Mouse (Mus musculus) ovary, postnatal 36 days (tissue): ENCODE measurements around the gene Pax7.

Experiments used
- DNase-seq: peaks from one replicate; pipeline ENCODE4 v3.0.0; 2022; ENCODE audit warnings: low spot score, mixed read lengths

Gene Pax7

GRCm38 (mm10) chr4:139747190-139747936 is 86.0 kb downstream of the Pax7 start:
- no peak for DNase-seq

DNA sequence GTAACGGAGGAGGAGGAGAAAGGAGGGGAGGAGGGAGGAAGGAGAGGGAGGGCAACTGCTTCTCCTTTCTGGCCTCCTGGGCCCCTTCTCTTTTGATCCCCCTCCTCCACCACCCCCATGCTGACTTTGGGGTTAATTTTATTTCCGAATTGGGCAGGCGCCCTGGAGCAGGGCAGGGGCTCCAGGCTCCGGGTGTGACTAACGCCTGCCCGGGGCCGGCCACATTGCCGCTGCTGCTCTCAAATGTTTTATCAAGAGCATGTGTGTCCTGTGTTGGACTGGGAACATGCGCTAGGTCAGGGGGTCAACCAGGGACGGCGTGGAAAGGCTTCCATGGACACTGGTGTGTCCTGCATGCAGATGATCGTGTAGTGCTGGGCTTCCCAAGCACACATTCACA is 87.2 kb downstream of the Pax7 start:
- DNase-seq = no peak

DNA sequence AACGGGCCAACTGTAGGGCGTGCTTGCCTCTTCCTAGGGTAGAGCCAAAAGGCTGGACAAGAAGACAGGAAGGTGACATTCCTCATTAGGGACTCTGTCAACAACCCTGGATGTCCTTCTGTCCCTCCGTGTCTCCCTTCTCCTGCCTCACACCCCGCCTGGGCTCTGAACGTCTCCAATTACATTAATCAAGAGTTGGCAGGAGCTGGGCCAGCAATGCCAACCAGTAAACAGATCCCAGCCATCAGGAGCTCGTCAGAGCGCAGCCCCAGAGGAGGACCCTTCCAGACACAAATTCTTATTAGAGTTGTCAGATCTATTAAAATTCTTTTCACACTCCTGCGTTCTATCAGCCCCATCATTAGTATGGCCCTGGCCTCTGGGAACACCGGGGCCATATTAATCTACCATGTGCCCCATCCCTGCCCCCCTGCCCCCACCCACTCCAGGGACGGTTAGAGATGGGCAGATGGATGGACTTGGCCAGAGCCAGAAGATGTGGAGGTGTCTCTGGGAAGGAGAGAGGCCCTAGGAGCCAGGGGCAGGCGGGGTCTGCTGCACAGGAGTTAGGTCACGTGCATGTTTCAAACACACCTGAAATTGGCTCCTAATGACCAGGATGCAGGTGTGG is 88.4 kb downstream of the Pax7 start:
- no peak for DNase-seq

DNA sequence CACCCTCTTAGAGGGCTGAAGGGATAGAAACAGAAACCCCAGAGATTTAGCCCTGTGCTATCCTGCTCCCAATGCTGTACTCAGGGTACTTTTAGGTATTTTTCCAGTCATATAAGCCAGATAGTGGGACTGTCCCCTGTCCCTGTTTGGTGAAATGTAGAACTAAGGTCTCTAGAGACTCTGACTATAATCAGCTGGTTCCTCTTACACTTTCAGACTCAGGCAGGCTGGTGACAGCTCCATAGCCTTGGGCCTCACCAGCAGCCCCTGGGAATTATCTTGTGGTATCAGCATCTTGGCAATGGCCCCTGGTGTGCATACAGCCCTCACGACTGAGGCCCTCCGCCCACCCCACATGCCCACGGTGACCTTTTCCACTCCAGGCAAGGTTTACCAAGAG is 89.7 kb downstream of the Pax7 start:
- no peak for DNase-seq

DNA sequence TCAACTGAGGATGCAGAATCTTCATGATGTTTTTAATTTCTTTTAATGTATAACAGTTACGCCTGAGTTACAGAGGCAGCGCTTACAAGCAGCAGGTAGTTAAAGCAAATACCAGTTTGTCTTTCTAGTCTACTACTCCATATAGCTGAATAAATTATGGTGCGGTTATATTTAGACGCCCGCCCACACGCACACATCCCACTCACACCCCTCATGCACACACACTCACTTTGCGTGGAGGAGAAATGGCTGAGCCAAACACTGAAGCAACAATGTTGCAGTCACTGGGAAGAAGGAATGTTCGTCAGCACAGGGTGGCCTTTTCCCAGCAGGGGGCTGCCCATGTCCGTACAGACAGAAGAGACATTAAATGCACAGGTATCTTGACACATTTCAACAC is 96.3 kb downstream of the Pax7 start:
- DNase-seq = no peak

DNA sequence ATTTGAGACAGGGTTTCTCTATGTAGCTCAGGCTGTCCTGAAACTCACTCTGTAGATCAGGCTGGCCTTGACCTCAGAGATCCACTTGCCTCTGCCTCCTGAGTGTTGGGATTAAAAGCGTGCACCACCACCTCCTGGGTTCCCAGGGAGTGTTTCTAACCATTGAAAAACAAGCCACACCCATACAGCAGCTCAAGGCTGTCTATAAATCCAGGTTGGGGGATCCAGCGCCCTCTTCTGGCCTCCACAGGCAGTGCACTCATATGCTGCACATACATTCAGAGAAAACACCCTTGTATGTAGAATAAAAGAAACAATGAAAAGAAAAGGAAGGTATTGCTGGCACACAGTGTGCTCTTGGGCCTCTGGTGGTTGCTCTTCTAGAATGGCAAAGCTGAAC is 106.2 kb downstream of the Pax7 start:
- DNase-seq = no peak

DNA sequence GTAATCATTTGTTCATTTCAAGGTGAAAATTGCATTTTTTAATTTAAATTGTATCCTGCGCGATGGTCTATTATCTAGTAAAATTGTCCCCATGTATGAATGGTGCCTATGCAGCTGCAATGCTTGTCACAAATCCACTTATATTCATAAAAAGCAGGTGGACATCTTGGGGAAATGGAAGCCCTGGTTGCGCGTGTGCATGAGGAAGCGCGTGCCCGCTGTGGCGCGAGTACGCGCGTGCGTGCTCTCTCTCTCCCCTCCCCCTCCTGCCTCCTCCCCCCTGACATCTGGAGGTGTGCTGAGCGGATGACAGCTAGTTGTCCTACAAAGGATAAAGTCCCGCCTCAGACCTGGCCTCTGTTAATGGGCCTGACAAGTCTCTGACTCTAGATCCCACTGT is 107.9 kb downstream of the Pax7 start:
- no peak for DNase-seq

GRCm38 (mm10) chr4:139724296-139724695 is 109.0 kb downstream of the Pax7 start:
- no peak for DNase-seq

- DNase-seq = no peak
Measured at GRCm38 (mm10) chr4:139718978-139719377, 114.3 kb downstream of the Pax7 start.

GRCm38 (mm10) chr4:139716477-139717169 is 116.7 kb downstream of the Pax7 start:
- DNase-seq = no peak

GRCm38 (mm10) chr4:139715241-139715932 is 117.9 kb downstream of the Pax7 start:
- no peak for DNase-seq

GRCm38 (mm10) chr4:139710467-139711334 is 122.6 kb downstream of the Pax7 start:
- no peak for DNase-seq

DNA sequence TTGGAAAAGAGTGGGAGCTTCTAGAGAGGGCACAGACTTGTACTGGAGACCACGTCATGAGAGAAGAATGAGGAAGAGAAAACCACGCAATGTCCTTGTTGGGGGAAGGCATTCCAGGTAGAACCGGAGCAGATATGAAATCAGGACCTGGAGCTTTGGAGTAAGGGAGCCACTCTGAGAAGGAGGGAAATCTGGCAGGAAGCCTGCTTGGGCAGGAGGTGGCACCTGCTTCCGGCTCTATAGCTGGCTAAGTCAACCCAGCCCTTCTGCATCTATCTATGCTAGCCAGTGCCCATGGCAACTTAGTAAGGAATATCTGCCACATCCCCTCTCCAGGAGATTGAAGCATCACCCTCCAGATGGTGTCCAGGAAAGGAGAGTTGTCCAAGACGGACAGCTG is 127.3 kb downstream of the Pax7 start:
- DNase-seq = no peak

DNA sequence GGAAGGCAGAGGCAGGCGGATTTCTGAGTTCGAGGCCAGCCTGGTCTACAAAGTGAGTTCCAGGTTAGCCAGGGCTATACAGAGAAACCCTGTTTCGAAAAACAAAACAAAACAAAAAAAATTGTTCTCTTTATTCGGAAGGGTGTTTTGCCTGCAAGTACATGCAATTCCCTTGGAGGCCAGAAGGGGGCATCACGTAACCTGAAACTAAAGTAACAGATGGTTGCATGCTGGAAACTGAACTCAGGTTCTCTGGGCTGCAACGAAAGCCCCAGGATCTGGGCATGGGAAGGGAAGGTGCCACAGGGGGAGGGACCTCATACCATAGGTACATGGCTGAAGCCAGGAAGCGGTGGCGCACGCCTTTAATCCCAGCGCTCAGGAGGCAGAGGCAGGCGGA is 129.9 kb downstream of the Pax7 start:
- no peak for DNase-seq

- DNase-seq = no peak
Measured at GRCm38 (mm10) chr4:139702914-139703313, 130.4 kb downstream of the Pax7 start.

DNA sequence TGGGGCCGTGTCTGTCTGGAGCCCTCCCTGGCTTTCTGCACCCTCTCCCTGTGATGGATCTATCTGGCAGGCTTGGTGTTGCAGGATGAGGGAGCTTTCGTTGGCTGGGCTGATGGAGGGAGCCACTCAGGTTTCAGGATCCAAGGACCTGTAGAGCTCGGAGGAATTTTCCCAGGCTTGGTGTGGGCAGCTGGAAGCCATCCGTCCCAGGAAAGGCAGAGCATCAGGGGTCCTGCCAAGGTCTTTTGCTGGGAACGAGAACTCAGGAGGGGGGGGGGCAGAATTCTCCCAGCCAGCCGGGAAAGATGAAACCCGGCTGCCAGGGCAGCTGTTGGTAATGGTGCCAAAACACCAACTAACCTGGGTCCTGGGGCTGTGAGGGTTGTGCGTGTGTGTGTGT is 134.7 kb downstream of the Pax7 start:
- DNase-seq = no peak

DNA sequence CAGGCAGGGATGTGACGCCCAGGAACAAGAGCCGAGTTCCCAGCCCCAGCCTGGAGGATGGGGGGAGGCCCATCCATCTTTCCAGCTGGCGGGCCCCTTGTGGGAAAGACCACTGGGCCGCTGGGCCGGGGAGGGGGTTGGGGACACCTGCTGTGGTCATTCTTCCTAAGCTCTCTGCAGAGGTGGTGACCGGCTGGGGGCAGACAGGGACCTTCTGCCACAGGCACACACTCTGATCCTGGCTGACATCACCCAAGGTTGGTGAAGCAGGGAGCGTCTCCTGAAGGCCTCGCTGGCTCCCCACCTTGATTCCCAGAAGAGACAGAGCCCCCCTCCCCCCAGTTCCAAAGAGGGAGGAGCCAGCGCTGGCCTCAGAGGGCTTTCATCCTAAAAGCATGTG is 135.6 kb downstream of the Pax7 start:
- DNase-seq = no peak

- DNase-seq = no peak
Measured at GRCm38 (mm10) chr4:139693315-139693714, 140.0 kb downstream of the Pax7 start.

DNA sequence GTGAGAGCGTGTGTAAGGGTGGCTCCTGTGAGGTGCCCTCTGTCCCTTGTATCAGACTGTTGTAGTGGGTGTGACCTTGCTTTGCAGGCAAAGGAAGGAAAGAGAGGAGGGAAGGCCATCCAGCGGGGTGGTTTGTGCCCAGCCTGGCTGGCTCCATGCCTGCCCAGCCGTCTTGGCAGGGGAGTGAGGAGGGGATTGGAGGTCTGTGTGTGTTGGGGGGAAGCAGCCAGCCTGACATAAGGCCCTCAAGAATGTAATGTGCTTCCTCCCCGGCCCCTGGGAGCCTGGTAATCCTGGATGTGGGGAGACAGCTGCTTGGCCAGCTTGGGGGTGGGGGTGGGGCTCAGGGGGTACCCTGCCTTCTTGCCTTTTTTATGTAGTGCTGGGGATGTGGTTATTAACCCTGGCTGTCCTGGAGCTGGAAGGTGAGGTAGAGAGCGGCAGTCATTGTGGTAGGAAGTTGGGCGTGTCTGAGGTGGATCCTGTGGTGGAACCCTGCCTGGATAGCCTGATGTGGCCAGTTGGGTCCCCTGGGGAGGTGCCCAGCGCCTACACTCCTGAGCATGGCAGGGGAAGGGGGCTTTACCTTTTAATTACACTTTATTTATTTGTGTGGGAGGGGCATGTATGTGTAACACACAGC is 143.6 kb downstream of the Pax7 start:
- no peak for DNase-seq

DNA sequence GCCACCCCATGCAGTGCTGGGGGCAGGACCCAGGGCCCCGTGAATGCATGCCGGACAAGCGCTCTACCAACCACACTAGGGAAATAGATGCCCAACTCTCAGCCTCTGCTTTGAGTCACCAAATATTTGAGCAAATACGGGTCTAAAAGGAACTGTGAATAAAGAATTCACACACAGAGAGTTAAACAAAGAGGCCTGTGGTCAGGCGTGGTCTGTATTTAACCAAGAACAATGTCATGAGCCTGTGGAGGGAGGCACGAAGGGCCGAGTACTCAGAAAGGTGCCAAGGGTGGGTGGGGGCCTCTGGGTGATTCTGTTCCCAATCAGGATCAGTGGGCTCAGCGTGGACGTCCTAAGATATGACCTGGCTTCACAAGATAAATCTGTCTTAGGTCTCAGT is 145.3 kb downstream of the Pax7 start:
- DNase-seq = no peak
